Mouse (Mus musculus): ENCODE measurements around the gene Bud23.

- TF ChIP-seq BHLHE40 (IDR thresholded peaks at IDR 0.05; ENCODE audit: borderline replicate concordance, low read depth, low read length): no peak
- TF ChIP-seq CTCF (IDR thresholded peaks at IDR 0.05 in 2 of 3, conservative IDR thresholded peaks at IDR 0.05 in 1 of 3; ENCODE audit: control insufficient read depth in 1 of 3, insufficient read depth in 1 of 3, low read depth in 2 of 3, low read length in 3 of 3, poor library complexity in 1 of 3, severe bottlenecking in 1 of 3): no peak
- no peak for TF ChIP-seq ZNF384 (IDR thresholded peaks at IDR 0.05; ENCODE audit: low read depth, low read length)
These were observed 41.2 kb downstream of the Bud23 start, which contains the start of gene Stx1a for GRCm38 (mm10) chr5:135023344-135024173.
